Mouse (Mus musculus) lung, embryonic 16.5 days (tissue): Measurements from ENCODE around the gene Pparg. TPM values are rescaled to one million over a fixed set of nuclear protein-coding genes. Genes with fewer than 3 reads are reported as not detected.

Experiments
- ATAC-seq: fragments of 200-750 bp; cut with Nextera tagmentation; 2 replicates; pipeline ENCODE4 v1.8.0; 2017; ENCODE audit warnings: low read depth, mild to moderate bottlenecking, moderate library complexity
- H3K27ac ChIP-seq: fragments of 300-500 bp; sonication (generic); 2 replicates; pipeline ENCODE4 v1.5.1; 2014; ENCODE audit warnings: mild to moderate bottlenecking, control low read depth, low read length
- H3K27me3 ChIP-seq: fragments of 300-500 bp; sonication (generic); 2 replicates; pipeline ENCODE4 v1.6.1; 2014; ENCODE audit warnings: low read depth, low read length, mixed read lengths; ENCODE audit not compliant: control insufficient read depth, insufficient read depth
- H3K36me3 ChIP-seq: fragments of 300-500 bp; sonication (generic); 2 replicates; pipeline ENCODE4 v1.6.1; 2014; ENCODE audit warnings: low read length; ENCODE audit not compliant: control insufficient read depth, insufficient read depth
- H3K4me1 ChIP-seq: fragments of 300-500 bp; sonication (generic); replicated peaks from 2 replicates; pipeline ENCODE4 v1.6.1; 2014; ENCODE audit warnings: low read length, mixed read lengths; ENCODE audit not compliant: control insufficient read depth, insufficient read depth
- H3K4me2 ChIP-seq: fragments of 300-500 bp; sonication (generic); 2 replicates; pipeline ENCODE4 v1.6.1; 2014; ENCODE audit warnings: low read depth, low read length, control low read depth
- H3K4me3 ChIP-seq: fragments of 300-500 bp; sonication (generic); 2 replicates; pipeline ENCODE4 v1.5.1; 2014; ENCODE audit warnings: mild to moderate bottlenecking, low read length, control low read depth
- H3K9ac ChIP-seq: fragments of 300-500 bp; sonication (generic); 2 replicates; pipeline ENCODE4 v1.6.1; 2014; ENCODE audit warnings: low read length, control low read depth
- H3K9me3 ChIP-seq: fragments of 300-500 bp; sonication (generic); 2 replicates; pipeline ENCODE4 v1.6.1; 2016; ENCODE audit warnings: low read length; ENCODE audit not compliant: control insufficient read depth
- WGBS: fragments of 180-500 bp; shearing (Covaris S2); extraction: QIAGEN DNeasy Blood & Tissue Kit; methylation state at CpG from one replicate; pipeline ENCODE4 v1.1.7; 2014; 5-methylcytosine and 5-hydroxymethylcytosine counted together
- polyA plus RNA-seq: library from polyadenylated mRNA; unstranded; fragments of >200 nt; fragmentation: Nextera tagmentation; extraction: Ambion mirVana; gene quantifications from 2 replicates; pipeline ENCODE4 v1.2.1, GENCODE M21; 2015

Gene Pparg
- polyA plus RNA-seq, 1 experiment from 2014 or later = 5.4 TPM

DNA sequence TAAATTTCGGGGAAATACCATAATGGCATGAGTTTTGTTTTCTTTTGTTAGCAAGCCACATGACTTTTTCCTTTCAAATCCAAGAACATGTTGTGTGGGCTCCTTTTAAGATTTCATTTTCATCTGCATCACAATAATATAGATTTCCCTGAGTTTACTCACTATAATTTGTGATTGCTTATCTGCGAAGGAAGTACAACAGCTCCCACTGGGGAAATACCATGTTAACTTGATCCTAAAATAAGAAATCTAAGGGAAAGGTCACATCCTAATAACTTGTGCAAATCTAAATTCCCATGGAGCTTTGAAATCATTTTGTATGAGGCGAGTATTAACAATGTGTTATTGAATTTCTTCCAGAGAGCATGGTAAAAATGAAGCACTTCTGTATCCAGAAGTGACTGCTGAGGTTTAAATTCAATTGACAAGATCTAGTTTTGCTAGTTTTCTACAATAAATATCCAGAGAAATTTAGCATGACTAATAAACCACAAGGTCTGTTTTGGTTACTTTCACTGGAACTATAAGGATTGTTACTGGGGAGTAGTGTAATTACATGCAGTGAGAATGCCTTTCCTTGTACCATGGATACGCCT is 29.3 kb downstream of the Pparg start:
- WGBS = 72% methylated on average over 4 of the region's 4 CpGs
- ATAC-seq = no peak

DNA sequence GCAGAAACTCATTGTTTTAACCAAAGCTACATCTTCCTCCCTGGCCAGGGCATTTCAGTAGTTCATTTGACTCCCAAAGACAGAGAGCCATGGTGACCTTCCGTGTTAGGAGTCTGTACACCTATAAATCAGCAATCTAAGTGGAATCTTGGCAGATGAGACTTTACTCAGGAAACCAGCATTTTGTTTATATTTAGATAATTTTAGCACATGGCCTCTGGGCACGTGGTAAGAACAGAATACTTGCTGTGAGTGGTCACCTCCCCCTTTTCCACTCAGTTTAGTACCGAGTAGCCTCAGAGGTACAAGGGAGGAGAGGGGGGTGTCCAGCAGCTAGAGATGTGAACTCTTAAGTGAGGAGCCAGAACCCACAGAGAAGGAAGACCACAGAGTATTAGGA is 36.2 kb downstream of the Pparg start:
- no peak overlapping the region for H3K4me2 ChIP-seq
- no peaks in the 10 kb centered on the region for H3K27me3 ChIP-seq
- H3K9ac ChIP-seq = no peak overlapping the region
- 26% methylated on average over 3 of the region's 3 CpGs for WGBS
- no peak for ATAC-seq
- H3K27ac ChIP-seq = no peak overlapping the region
- no peaks in the 10 kb centered on the region for H3K9me3 ChIP-seq
- no peaks in the 10 kb centered on the region for H3K36me3 ChIP-seq
- H3K4me3 ChIP-seq = no peak overlapping the region
- peaks cover 4% of the 10 kb centered on the region; the same call in 1 of the 2 replicates for H3K4me1 ChIP-seq

More for the DNA sequence above, 29.3 kb downstream of the Pparg start:
- Histone ChIP-seq H3K36me3 (no peaks in the 10 kb centered on the region), H3K27ac (no peak overlapping the region), H3K4me2 (no peak overlapping the region), H3K9ac (no peak overlapping the region), H3K27me3 (no peaks in the 10 kb centered on the region), H3K9me3 (no peaks in the 10 kb centered on the region), H3K4me1 (no peaks in the 10 kb centered on the region), H3K4me3 (no peak overlapping the region)

DNA sequence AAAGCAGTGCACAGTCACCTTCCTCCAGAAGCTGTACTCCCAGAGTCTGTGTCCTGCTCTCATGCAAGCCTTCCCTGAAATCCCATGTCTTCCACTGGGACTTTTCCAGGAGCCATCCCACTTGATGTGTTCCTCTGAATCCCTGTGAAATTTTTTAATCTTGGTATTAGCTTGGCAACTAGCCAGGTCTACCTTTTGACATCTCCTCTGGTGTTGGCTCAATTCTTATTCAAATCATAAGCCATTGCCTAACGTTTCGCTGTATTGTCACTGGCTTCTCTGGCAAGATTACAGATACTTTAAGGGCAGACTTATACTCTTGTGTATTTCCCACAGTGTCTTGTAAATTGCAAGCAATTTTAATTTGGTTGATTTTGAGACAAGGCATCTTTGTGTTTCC is 43.6 kb downstream of the Pparg start:
- Histone ChIP-seq H3K4me3 (no peak overlapping the region), H3K4me2 (no peak overlapping the region), H3K9me3 (no peaks in the 10 kb centered on the region), H3K27me3 (no peaks in the 10 kb centered on the region), H3K27ac (no peak overlapping the region), H3K36me3 (no peaks in the 10 kb centered on the region), H3K9ac (no peak overlapping the region), H3K4me1 (no peaks in the 10 kb centered on the region)
- ATAC-seq = no peak
- WGBS = 67% methylated on average over 2 of the region's 2 CpGs

DNA sequence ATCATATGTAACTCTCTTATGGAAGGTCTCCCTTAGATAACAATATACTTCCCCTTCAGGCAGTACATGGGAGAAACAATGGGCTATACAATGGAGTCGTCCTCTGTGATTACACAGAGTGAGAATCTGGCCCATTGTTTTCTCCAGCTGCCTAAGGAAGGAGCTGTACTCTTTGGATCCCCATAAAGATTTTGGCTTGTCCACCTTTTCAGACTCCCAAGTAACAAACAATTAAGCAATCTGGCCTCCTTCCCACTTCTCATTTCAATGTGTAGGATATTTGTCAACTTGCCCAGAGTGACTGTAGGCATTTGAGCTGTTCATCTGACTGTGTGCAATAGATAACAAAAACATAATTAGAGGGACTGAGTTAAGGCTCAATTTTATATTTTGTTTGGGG is 50.7 kb downstream of the Pparg start:
- ATAC-seq = peak; percentile 80
- no peaks in the 10 kb centered on the region for H3K9me3 ChIP-seq
- no peaks in the 10 kb centered on the region for H3K36me3 ChIP-seq
- H3K9ac ChIP-seq = no peak overlapping the region
- H3K4me2 ChIP-seq = no peak overlapping the region
- 21% methylated on average over 1 of the region's 1 CpGs for WGBS
- no peak overlapping the region for H3K4me3 ChIP-seq
- no peaks in the 10 kb centered on the region for H3K4me1 ChIP-seq
- H3K27me3 ChIP-seq = no peaks in the 10 kb centered on the region
- H3K27ac ChIP-seq = peak overlapping the region; percentile 48; the same call in 1 of the 2 replicates

DNA sequence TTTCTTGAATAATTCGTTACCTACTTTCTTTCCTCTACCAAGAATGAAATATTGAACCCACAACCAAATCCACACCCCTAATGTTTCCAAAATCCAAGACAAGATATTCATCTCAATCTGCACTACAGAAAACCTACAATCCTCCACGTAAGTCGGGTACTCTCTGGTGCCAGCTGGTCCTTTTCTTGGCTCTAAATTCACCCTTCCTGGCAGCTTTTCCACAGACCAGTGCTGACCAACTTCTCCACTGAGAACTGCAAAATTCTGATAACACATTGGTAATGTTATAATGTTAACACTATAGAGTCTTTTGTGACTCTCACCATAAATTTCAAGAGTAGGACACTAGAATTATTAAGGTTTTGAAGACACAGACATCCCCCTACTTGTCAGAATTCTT is 57.4 kb downstream of the Pparg start:
- Histone ChIP-seq H3K27ac (no peak overlapping the region), H3K9me3 (no peaks in the 10 kb centered on the region), H3K36me3 (no peaks in the 10 kb centered on the region), H3K4me2 (no peak overlapping the region), H3K4me1 (no peaks in the 10 kb centered on the region), H3K4me3 (no peak overlapping the region), H3K9ac (no peak overlapping the region), H3K27me3 (no peaks in the 10 kb centered on the region)
- 71% methylated on average over 3 of the region's 3 CpGs for WGBS
- ATAC-seq = no peak

DNA sequence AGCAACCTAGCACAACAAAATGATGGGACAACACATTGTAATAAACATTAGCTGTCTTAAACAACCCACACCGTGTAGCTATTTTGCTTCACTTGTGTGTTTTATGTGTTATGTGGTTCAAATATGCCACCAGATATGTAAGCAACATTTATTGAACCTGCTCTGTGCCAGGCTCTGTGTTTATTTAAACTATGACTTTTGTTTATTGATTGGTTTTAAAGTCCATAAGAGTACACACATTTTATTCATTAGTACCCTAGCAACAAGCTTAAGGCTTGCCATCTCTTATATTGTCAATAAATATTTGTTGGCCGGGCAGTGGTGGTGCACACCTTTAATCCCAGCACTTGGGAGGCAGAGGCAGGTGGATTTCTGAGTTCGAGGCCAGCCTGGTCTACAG is 58.2 kb downstream of the Pparg start:
- no peaks in the 10 kb centered on the region for H3K4me1 ChIP-seq
- H3K9me3 ChIP-seq = no peaks in the 10 kb centered on the region
- H3K9ac ChIP-seq = no peak overlapping the region
- 67% methylated on average over 3 of the region's 3 CpGs for whole genome bisulfite sequencing
- no peak overlapping the region for H3K27ac ChIP-seq
- H3K4me2 ChIP-seq = no peak overlapping the region
- H3K4me3 ChIP-seq = no peak overlapping the region
- ATAC-seq = no peak
- H3K36me3 ChIP-seq = no peaks in the 10 kb centered on the region
- H3K27me3 ChIP-seq = no peaks in the 10 kb centered on the region

DNA sequence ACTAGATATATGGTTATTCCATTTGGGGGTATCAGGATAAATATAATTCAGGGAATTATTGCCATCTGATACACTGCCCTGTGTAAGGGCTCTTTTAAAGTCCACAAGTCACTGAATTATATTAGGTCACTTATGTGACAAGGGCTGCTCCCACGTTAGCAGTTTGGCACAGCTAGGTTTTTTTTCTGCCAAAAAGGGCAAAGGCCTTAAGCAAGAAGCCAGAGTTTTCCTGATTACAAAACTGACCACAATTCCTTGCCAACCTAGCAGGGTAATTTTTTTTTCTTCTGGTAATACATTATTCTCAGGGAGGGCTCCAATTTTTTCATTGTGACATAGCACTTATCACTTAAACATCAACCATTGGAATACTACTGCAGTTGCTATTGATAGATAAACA is 60.2 kb downstream of the Pparg start:
- peak; percentile 34; the same call in 1 of the 2 replicates for ATAC-seq
- 9% methylated on average over 1 of the region's 1 CpGs for WGBS
- H3K27me3 ChIP-seq = no peaks in the 10 kb centered on the region

DNA sequence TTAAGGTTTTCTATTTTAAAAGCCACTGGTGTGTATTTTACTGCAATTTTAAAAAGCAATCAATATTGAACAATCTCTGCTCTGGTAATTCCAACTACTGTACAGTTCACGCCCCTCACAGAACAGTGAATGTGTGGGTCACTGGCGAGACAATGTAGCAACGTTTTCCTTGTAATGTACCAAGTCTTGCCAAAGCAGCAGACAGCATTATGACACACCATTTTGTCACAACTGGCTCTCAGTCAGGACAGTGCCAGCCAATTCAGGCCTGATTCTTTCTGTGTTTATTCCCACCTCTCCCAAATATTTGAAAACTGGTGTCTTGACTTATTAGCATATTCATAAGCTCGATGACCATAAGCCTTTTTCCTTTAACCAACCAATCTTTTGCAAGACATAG is 60.9 kb downstream of the Pparg start:
- WGBS = 68% methylated on average over 4 of the region's 4 CpGs
- no peaks in the 10 kb centered on the region for H3K4me1 ChIP-seq
- H3K27ac ChIP-seq = no peak overlapping the region
- no peaks in the 10 kb centered on the region for H3K27me3 ChIP-seq
- H3K9ac ChIP-seq = no peak overlapping the region
- H3K36me3 ChIP-seq = no peaks in the 10 kb centered on the region
- no peak for ATAC-seq
- H3K4me3 ChIP-seq = no peak overlapping the region
- H3K9me3 ChIP-seq = no peaks in the 10 kb centered on the region
- no peak overlapping the region for H3K4me2 ChIP-seq

More for the DNA sequence above, 60.2 kb downstream of the Pparg start:
- no peak overlapping the region for H3K27ac ChIP-seq
- no peaks in the 10 kb centered on the region for H3K36me3 ChIP-seq
- H3K4me2 ChIP-seq = no peak overlapping the region
- no peak overlapping the region for H3K9ac ChIP-seq
- no peak overlapping the region for H3K4me3 ChIP-seq
- H3K4me1 ChIP-seq = no peaks in the 10 kb centered on the region
- H3K9me3 ChIP-seq = no peaks in the 10 kb centered on the region

DNA sequence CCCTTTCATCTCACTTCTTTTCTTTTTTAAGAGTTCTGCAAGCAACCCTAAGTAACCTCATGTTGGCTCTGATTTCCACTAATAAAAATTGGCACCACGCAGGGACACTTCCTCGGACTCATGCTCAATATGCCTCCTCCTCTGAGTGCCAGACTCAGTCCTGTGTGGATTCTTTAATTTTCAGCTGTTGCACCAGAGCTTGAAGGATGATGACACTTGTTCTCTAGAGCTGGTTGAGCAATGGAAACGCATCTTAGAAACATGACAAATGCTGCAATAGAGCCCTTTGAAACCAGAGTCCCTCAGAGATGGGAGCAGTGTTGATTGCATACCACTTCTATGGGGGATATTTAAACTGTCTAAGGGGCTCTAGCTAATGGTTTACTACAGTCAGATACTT is 63.7 kb downstream of the Pparg start:
- WGBS = 54% methylated on average over 3 of the region's 3 CpGs
- no peak overlapping the region for H3K4me2 ChIP-seq
- no peak overlapping the region for H3K27ac ChIP-seq
- no peaks in the 10 kb centered on the region for H3K9me3 ChIP-seq
- no peaks in the 10 kb centered on the region for H3K27me3 ChIP-seq
- H3K4me1 ChIP-seq = no peaks in the 10 kb centered on the region
- no peaks in the 10 kb centered on the region for H3K36me3 ChIP-seq
- no peak overlapping the region for H3K9ac ChIP-seq
- ATAC-seq = no peak
- H3K4me3 ChIP-seq = no peak overlapping the region

DNA sequence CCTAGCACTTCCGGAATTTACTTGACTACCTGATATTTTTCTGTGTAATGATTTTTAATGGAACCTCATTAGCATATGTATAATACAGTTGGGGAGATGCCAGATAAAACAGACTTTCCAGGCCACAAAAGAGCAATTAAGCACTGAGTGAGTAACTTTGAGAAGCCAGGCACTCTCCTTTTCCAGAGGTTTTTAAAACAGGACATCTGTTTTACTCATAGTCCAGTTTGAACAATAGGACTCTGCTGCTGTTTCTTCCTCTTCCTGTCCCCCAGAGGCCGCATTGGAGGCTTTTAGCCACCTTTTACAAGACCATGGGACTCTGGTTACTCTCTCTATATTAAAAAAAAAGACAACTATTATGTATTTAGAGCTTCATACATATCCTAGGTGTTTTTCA is 72.0 kb downstream of the Pparg start:
- H3K27me3 ChIP-seq = no peaks in the 10 kb centered on the region
- no peaks in the 10 kb centered on the region for H3K4me1 ChIP-seq
- no peak overlapping the region for H3K9ac ChIP-seq
- H3K4me2 ChIP-seq = no peak overlapping the region
- H3K9me3 ChIP-seq = no peaks in the 10 kb centered on the region
- H3K27ac ChIP-seq = no peak overlapping the region
- no peak overlapping the region for H3K4me3 ChIP-seq
- ATAC-seq = no peak
- H3K36me3 ChIP-seq = no peaks in the 10 kb centered on the region
- WGBS = 69% methylated on average over 2 of the region's 2 CpGs
